Mouse (Mus musculus): Measurements from ENCODE around the gene Drd3. TPM values are rescaled to one million over a fixed set of nuclear protein-coding genes. Genes with fewer than 3 reads are reported as not detected.

The Drd3 gene
- polyA plus RNA-seq, 1 experiment from 2014 or later = not detected

GRCm38 (mm10) chr16:43804364-43804763 lies 50.5 kb downstream of the Drd3 start:
- H3K27ac ChIP-seq (replicated peaks) = no peak overlapping the region
- H3K4me2 ChIP-seq = no peak overlapping the region
- WGBS = 89% methylated on average over 6 of the region's 6 CpGs
- no peaks in the 10 kb centered on the region for H3K9me3 ChIP-seq
- ATAC-seq (ENCODE audit: low read depth) = no peak
- 0 out of 2 replicates have a peak, but pooled peaks cover 3% of the 10 kb centered on the region for H3K27me3 ChIP-seq
- no peak overlapping the region for H3K9ac ChIP-seq
- no peak overlapping the region for H3K4me3 ChIP-seq
- H3K36me3 ChIP-seq = no peaks in the 10 kb centered on the region
- H3K4me1 ChIP-seq (replicated peaks) = peaks cover 28% of the 10 kb centered on the region

- WGBS = 86% methylated on average over 14 of the region's 16 CpGs
- Histone ChIP-seq H3K4me1 (replicated peaks) (0 out of 2 replicates have a peak, but pooled peaks cover 1% of the 10 kb centered on the region), H3K27me3 (0 out of 2 replicates have a peak, but pooled peaks cover 3% of the 10 kb centered on the region), H3K36me3 (no peaks in the 10 kb centered on the region), H3K27ac (replicated peaks) (no peak overlapping the region), H3K4me2 (no peak overlapping the region), H3K9me3 (no peaks in the 10 kb centered on the region), H3K9ac (no peak overlapping the region), H3K4me3 (no peak overlapping the region)
- no peak for ATAC-seq (ENCODE audit: low read depth)
Observed at GRCm38 (mm10) chr16:43807048-43807447, 53.2 kb downstream of the Drd3 start.

- H3K9ac ChIP-seq = no peak overlapping the region
- H3K36me3 ChIP-seq = no peaks in the 10 kb centered on the region
- ATAC-seq (ENCODE audit: low read depth) = no peak
- WGBS = 92% methylated on average over 2 of the region's 2 CpGs
- no peak overlapping the region for H3K4me3 ChIP-seq
- no peak overlapping the region for H3K4me2 ChIP-seq
- H3K27ac ChIP-seq (replicated peaks) = no peak overlapping the region
- H3K4me1 ChIP-seq (replicated peaks) = no peaks in the 10 kb centered on the region
- no peaks in the 10 kb centered on the region for H3K9me3 ChIP-seq
- no peaks in the 10 kb centered on the region for H3K27me3 ChIP-seq
Observed at GRCm38 (mm10) chr16:43809429-43809828, 55.6 kb downstream of the Drd3 start.

GRCm38 (mm10) chr16:43811402-43811801 lies 57.6 kb downstream of the Drd3 start:
- Histone ChIP-seq H3K4me2 (no peak overlapping the region), H3K36me3 (no peaks in the 10 kb centered on the region), H3K27me3 (no peaks in the 10 kb centered on the region), H3K4me1 (replicated peaks) (no peaks in the 10 kb centered on the region), H3K4me3 (no peak overlapping the region), H3K9ac (no peak overlapping the region), H3K9me3 (no peaks in the 10 kb centered on the region), H3K27ac (replicated peaks) (no peak overlapping the region)
- ATAC-seq (ENCODE audit: low read depth) = no peak
- 85% methylated on average over 1 of the region's 1 CpGs for WGBS

- Histone ChIP-seq H3K9ac (no peak overlapping the region), H3K9me3 (no peaks in the 10 kb centered on the region), H3K4me3 (no peak overlapping the region), H3K36me3 (no peaks in the 10 kb centered on the region), H3K27ac (replicated peaks) (no peak overlapping the region), H3K27me3 (no peaks in the 10 kb centered on the region), H3K4me2 (no peak overlapping the region), H3K4me1 (replicated peaks) (no peaks in the 10 kb centered on the region)
- WGBS = 40% methylated on average over 4 of the region's 4 CpGs
- no peak for ATAC-seq (ENCODE audit: low read depth)
Observed at GRCm38 (mm10) chr16:43814644-43815043, 60.8 kb downstream of the Drd3 start.

GRCm38 (mm10) chr16:43816321-43816720 lies 62.5 kb downstream of the Drd3 start:
- ATAC-seq (ENCODE audit: low read depth) = no peak
- 73% methylated on average over 5 of the region's 5 CpGs for WGBS

GRCm38 (mm10) chr16:43818404-43818803 lies 64.6 kb downstream of the Drd3 start:
- no peak for ATAC-seq (ENCODE audit: low read depth)

More at GRCm38 (mm10) chr16:43816321-43816720, 62.5 kb downstream of the Drd3 start:
- no peaks in the 10 kb centered on the region for H3K27me3 ChIP-seq
- no peaks in the 10 kb centered on the region for H3K4me1 ChIP-seq (replicated peaks)
- H3K4me2 ChIP-seq = no peak overlapping the region
- H3K9me3 ChIP-seq = no peaks in the 10 kb centered on the region
- no peak overlapping the region for H3K9ac ChIP-seq
- H3K27ac ChIP-seq (replicated peaks) = no peak overlapping the region
- H3K4me3 ChIP-seq = no peak overlapping the region
- H3K36me3 ChIP-seq = no peaks in the 10 kb centered on the region

GRCm38 (mm10) chr16:43827492-43827891 lies 73.7 kb downstream of the Drd3 start:
- Histone ChIP-seq H3K27me3 (no peaks in the 10 kb centered on the region), H3K4me2 (no peak overlapping the region), H3K9me3 (no peaks in the 10 kb centered on the region), H3K36me3 (no peaks in the 10 kb centered on the region), H3K9ac (no peak overlapping the region), H3K4me3 (no peak overlapping the region), H3K27ac (replicated peaks) (no peak overlapping the region), H3K4me1 (replicated peaks) (no peaks in the 10 kb centered on the region)
- no peak for ATAC-seq (ENCODE audit: low read depth)
- 73% methylated on average over 3 of the region's 3 CpGs for WGBS

More at GRCm38 (mm10) chr16:43818404-43818803, 64.6 kb downstream of the Drd3 start:
- Histone ChIP-seq H3K4me2 (no peak overlapping the region), H3K27ac (replicated peaks) (no peak overlapping the region), H3K9ac (no peak overlapping the region), H3K4me3 (no peak overlapping the region), H3K27me3 (no peaks in the 10 kb centered on the region), H3K9me3 (no peaks in the 10 kb centered on the region), H3K4me1 (replicated peaks) (no peaks in the 10 kb centered on the region), H3K36me3 (no peaks in the 10 kb centered on the region)
- 96% methylated on average over 6 of the region's 6 CpGs for WGBS

GRCm38 (mm10) chr16:43831957-43832356 lies 78.1 kb downstream of the Drd3 start:
- Histone ChIP-seq H3K9ac (no peak overlapping the region), H3K4me3 (no peak overlapping the region), H3K4me1 (replicated peaks) (no peaks in the 10 kb centered on the region), H3K9me3 (no peaks in the 10 kb centered on the region), H3K27me3 (no peaks in the 10 kb centered on the region), H3K27ac (replicated peaks) (no peak overlapping the region), H3K4me2 (no peak overlapping the region), H3K36me3 (no peaks in the 10 kb centered on the region)
- ATAC-seq (ENCODE audit: low read depth) = no peak
- 89% methylated on average over 2 of the region's 2 CpGs for WGBS

GRCm38 (mm10) chr16:43841236-43841635 lies 87.4 kb downstream of the Drd3 start:
- WGBS = 93% methylated on average over 1 of the region's 1 CpGs
- H3K4me3 ChIP-seq = no peak overlapping the region
- no peak for ATAC-seq (ENCODE audit: low read depth)

GRCm38 (mm10) chr16:43849839-43850238 lies 96.0 kb downstream of the Drd3 start:
- Histone ChIP-seq H3K36me3 (no peaks in the 10 kb centered on the region), H3K9ac (no peak overlapping the region), H3K4me2 (no peak overlapping the region), H3K4me3 (no peak overlapping the region), H3K9me3 (no peaks in the 10 kb centered on the region), H3K27me3 (no peaks in the 10 kb centered on the region), H3K27ac (replicated peaks) (no peak overlapping the region), H3K4me1 (replicated peaks) (no peaks in the 10 kb centered on the region)
- no peak for ATAC-seq (ENCODE audit: low read depth)
- 46% methylated on average over 1 of the region's 1 CpGs for WGBS

More at GRCm38 (mm10) chr16:43841236-43841635, 87.4 kb downstream of the Drd3 start:
- Histone ChIP-seq H3K27me3 (no peaks in the 10 kb centered on the region), H3K9ac (no peak overlapping the region), H3K4me1 (replicated peaks) (no peaks in the 10 kb centered on the region), H3K4me2 (no peak overlapping the region), H3K27ac (replicated peaks) (no peak overlapping the region), H3K36me3 (no peaks in the 10 kb centered on the region), H3K9me3 (no peaks in the 10 kb centered on the region)

GRCm38 (mm10) chr16:43858941-43859476 lies 105.2 kb downstream of the Drd3 start:
- no peak overlapping the region for H3K4me2 ChIP-seq
- no peak for ATAC-seq (ENCODE audit: low read depth)
- WGBS = 83% methylated on average over 5 of the region's 5 CpGs
- H3K36me3 ChIP-seq = peaks cover 20% of the 10 kb centered on the region
- H3K27me3 ChIP-seq = no peaks in the 10 kb centered on the region
- no peaks in the 10 kb centered on the region for H3K9me3 ChIP-seq
- H3K27ac ChIP-seq (replicated peaks) = no peak overlapping the region
- no peaks in the 10 kb centered on the region for H3K4me1 ChIP-seq (replicated peaks)
- no peak overlapping the region for H3K9ac ChIP-seq
- H3K4me3 ChIP-seq = no peak overlapping the region

- Histone ChIP-seq H3K9ac (no peak overlapping the region), H3K9me3 (no peaks in the 10 kb centered on the region), H3K27ac (replicated peaks) (no peak overlapping the region), H3K4me1 (replicated peaks) (no peaks in the 10 kb centered on the region), H3K4me2 (no peak overlapping the region), H3K4me3 (no peak overlapping the region), H3K36me3 (peaks cover 24% of the 10 kb centered on the region), H3K27me3 (no peaks in the 10 kb centered on the region)
- 90% methylated on average over 6 of the region's 6 CpGs for WGBS
- no peak for ATAC-seq (ENCODE audit: low read depth)
Observed at GRCm38 (mm10) chr16:43860624-43861023, 106.8 kb downstream of the Drd3 start.

All from neural tube, embryonic 13.5 days (tissue).